Mouse (Mus musculus): Measurements from ENCODE around the gene Asb16. TPM values are rescaled to one million over a fixed set of nuclear protein-coding genes. Genes with fewer than 3 reads are reported as not detected.

Asb16 gene
- polyA plus RNA-seq, 1 experiment from 2014 or later = 0.33 TPM

DNA sequence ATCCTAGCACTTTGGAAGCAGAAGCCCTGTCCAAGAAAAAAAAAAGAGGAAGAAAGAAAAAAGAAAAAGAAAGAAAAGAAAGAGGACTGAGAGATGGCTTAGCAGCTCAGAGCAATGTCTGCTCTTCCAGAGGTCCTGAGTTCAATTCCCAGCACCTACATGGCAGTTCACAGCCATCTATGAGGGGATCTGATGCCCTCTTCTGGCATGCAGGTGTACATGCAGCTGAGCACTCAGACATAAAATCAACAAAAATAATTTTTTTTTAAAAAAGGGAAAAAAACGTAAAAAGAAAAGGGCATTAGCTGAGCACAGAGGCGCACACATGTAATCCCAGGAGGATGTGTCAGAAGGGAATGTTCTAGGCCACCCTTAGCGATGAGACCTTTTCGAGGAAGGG, 21.7 kb upstream of the Asb16 start:
- 85% methylated on average over 4 of the region's 4 CpGs for WGBS
- ATAC-seq (ENCODE audit: low read depth) (no peak), DNase-seq (ENCODE audit: low spot score) (no peak)
- peak overlapping the region; percentile 86 for H3K27ac ChIP-seq (replicated peaks; ENCODE audit: low read depth, low read length)
- 0 out of 2 replicates have a peak, but pooled peaks cover 2% of the 10 kb centered on the region for H3K36me3 ChIP-seq (ENCODE audit: control insufficient read depth, insufficient read depth, low read length)
- H3K9me3 ChIP-seq (ENCODE audit: control insufficient read depth, low read length) = no peaks in the 10 kb centered on the region
- no peaks in the 10 kb centered on the region for H3K27me3 ChIP-seq (replicated peaks; ENCODE audit: control insufficient read depth, insufficient read depth, low read length)
- H3K9ac ChIP-seq (ENCODE audit: low read depth, low read length) = no peak overlapping the region
- no peak overlapping the region for H3K4me3 ChIP-seq (ENCODE audit: low read depth, low read length)
- peaks cover 16% of the 10 kb centered on the region; the same call in 1 of the 2 replicates for H3K4me1 ChIP-seq (ENCODE audit: control insufficient read depth, insufficient read depth, low read length)
- H3K4me2 ChIP-seq (ENCODE audit: low read depth, low read length) = no peak overlapping the region

- H3K4me3 ChIP-seq (ENCODE audit: low read depth, low read length) = peak within 1 kb of the TSS; percentile 54
- peak within 1 kb of the TSS; percentile 39 for H3K27ac ChIP-seq (replicated peaks; ENCODE audit: low read depth, low read length)
- no peaks in the 10 kb centered on the region for H3K9me3 ChIP-seq (ENCODE audit: control insufficient read depth, low read length)
- H3K9ac ChIP-seq (ENCODE audit: low read depth, low read length) = peak within 1 kb of the TSS; percentile 61
- H3K27me3 ChIP-seq (replicated peaks; ENCODE audit: control insufficient read depth, insufficient read depth, low read length) = no peaks in the 10 kb centered on the region
- peaks cover 16% of the 10 kb centered on the region; the same call in 1 of the 2 replicates for H3K4me1 ChIP-seq (ENCODE audit: control insufficient read depth, insufficient read depth, low read length)
- WGBS = under 1% methylated on average over 34 of the region's 41 CpGs
- peak within 1 kb of the TSS; percentile 67 for H3K4me2 ChIP-seq (ENCODE audit: low read depth, low read length)
- peak; percentile 94 for DNase-seq (ENCODE audit: low spot score)
- peaks cover 5% of the 10 kb centered on the region; the same call in 1 of the 2 replicates for H3K36me3 ChIP-seq (ENCODE audit: control insufficient read depth, insufficient read depth, low read length)
- peak; percentile 55 for ATAC-seq (ENCODE audit: low read depth)
These were observed 19.8 kb upstream of the Asb16 start, which contains the start of gene BC030867 for GRCm38 (mm10) chr11:102248630-102249230. Gene BC030867, plus strand, starts transcription at chr11:102248882.

DNA sequence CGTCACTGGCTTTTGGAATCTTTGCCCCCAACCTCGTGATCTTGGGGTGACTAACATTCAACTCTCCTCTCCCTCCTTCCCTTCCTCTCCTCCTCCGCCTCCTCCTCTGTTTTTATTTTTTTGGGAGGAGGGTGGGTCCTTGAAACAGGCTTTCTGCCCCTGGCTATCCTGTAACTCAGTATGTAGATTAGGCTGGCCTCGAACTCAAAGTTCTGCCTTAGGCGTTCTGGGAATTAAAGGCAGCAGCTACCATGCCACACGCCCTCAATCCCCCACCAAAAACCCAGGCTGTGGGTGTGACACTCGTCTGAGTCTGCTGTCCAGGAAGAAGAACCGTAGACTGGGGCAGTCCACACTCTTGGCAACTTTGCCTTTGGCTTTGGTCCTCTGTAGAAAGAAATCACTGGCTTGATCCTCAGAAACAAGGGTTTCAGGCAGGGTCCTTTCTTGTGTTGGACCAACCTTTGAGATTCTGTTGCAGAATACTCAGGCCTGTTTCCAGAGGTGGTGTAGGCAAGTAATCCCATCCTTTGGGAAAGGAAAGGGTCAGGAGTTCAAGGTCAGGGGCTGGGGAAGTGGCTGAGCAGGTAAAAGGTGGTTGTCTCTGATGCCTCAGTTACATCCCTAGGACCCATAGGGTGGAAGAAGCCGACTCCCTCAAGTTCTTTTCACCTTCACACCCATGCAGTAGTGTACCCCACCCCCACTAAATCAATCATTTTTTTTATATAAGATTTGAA, 19.0 kb upstream of the Asb16 start:
- Histone ChIP-seq H3K27me3 (replicated peaks; ENCODE audit: control insufficient read depth, insufficient read depth, low read length) (no peaks in the 10 kb centered on the region), H3K9ac (ENCODE audit: low read depth, low read length) (peak overlapping the region; percentile 61), H3K36me3 (ENCODE audit: control insufficient read depth, insufficient read depth, low read length) (peaks cover 10% of the 10 kb centered on the region; the same call in 1 of the 2 replicates), H3K4me1 (ENCODE audit: control insufficient read depth, insufficient read depth, low read length) (peaks cover 16% of the 10 kb centered on the region; the same call in 1 of the 2 replicates), H3K27ac (replicated peaks; ENCODE audit: low read depth, low read length) (no peak overlapping the region), H3K4me3 (ENCODE audit: low read depth, low read length) (peak overlapping the region; percentile 54), H3K9me3 (ENCODE audit: control insufficient read depth, low read length) (no peaks in the 10 kb centered on the region), H3K4me2 (ENCODE audit: low read depth, low read length) (peak overlapping the region; percentile 67)
- ATAC-seq (ENCODE audit: low read depth) = no peak
- no peak for DNase-seq (ENCODE audit: low spot score)
- WGBS = 14% methylated on average over 9 of the region's 9 CpGs

DNA sequence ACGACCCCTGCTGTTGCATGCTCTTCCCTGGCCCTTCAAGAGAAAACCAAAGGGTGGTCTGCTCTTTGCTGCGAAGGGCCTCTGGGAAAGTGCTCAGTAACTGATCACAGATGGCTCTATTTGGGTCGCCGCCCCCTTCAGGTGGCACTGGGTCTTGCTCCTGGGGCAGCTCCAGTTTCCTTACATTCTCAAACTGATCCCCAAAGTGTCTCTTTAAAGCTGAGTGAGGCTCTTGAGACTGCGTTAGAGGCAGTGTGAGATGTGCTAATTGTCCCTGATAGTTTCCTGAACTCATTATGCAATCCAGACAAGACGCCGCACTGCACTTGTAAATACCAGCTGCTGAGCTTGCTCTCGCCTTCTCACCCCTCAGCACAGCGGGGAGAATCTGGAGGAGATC, 11.0 kb upstream of the Asb16 start:
- ATAC-seq (ENCODE audit: low read depth) = peak; percentile 70
- H3K9ac ChIP-seq (ENCODE audit: low read depth, low read length) = 0 out of 2 replicates have a peak overlapping the region, but pooled peaks have one; percentile 12
- H3K4me3 ChIP-seq (ENCODE audit: low read depth, low read length) = no peak overlapping the region

DNA sequence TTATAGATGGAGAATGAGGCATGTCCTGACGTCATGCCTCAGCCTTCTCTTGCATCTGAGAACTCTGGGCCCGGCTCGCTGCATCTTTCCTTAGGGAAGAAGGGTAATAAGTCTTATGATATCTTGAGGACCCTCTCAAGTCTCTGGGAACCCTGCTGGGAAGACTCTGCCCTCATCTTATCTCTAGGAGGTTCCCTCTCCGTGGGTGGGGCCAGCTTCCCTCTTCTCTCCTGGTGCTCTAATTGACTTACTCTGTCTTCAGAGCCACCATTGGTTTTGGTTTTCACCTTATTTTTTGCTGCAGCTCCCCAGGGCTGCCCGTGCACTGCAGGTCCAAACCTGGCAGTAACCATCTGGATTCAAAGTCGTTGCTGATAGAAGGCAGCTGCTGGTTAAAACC, 10.4 kb upstream of the Asb16 start:
- 78% methylated on average over 6 of the region's 6 CpGs for WGBS
- H3K36me3 ChIP-seq (ENCODE audit: control insufficient read depth, insufficient read depth, low read length) = peaks cover 41% of the 10 kb centered on the region

More for the DNA sequence above, 11.0 kb upstream of the Asb16 start:
- no peaks in the 10 kb centered on the region for H3K27me3 ChIP-seq (replicated peaks; ENCODE audit: control insufficient read depth, insufficient read depth, low read length)
- H3K9me3 ChIP-seq (ENCODE audit: control insufficient read depth, low read length) = no peaks in the 10 kb centered on the region
- H3K4me2 ChIP-seq (ENCODE audit: low read depth, low read length) = 0 out of 2 replicates have a peak overlapping the region, but pooled peaks have one; percentile 3
- peak; percentile 59 for DNase-seq (ENCODE audit: low spot score)
- no peaks in the 10 kb centered on the region for H3K4me1 ChIP-seq (ENCODE audit: control insufficient read depth, insufficient read depth, low read length)
- 26% methylated on average over 9 of the region's 9 CpGs for WGBS
- H3K27ac ChIP-seq (replicated peaks; ENCODE audit: low read depth, low read length) = no peak overlapping the region; the same call in 1 of the 2 replicates
- H3K36me3 ChIP-seq (ENCODE audit: control insufficient read depth, insufficient read depth, low read length) = peaks cover 38% of the 10 kb centered on the region

GRCm38 (mm10) chr11:102258521-102258920, 10.0 kb upstream of the Asb16 start:
- DNase-seq (ENCODE audit: low spot score) (no peak), ATAC-seq (ENCODE audit: low read depth) (no peak)
- no peak overlapping the region for H3K9ac ChIP-seq (ENCODE audit: low read depth, low read length)
- 95% methylated on average over 3 of the region's 3 CpGs for WGBS
- no peaks in the 10 kb centered on the region for H3K9me3 ChIP-seq (ENCODE audit: control insufficient read depth, low read length)
- H3K27ac ChIP-seq (replicated peaks; ENCODE audit: low read depth, low read length) = no peak overlapping the region
- no peaks in the 10 kb centered on the region for H3K4me1 ChIP-seq (ENCODE audit: control insufficient read depth, insufficient read depth, low read length)
- H3K27me3 ChIP-seq (replicated peaks; ENCODE audit: control insufficient read depth, insufficient read depth, low read length) = no peaks in the 10 kb centered on the region
- peaks cover 44% of the 10 kb centered on the region for H3K36me3 ChIP-seq (ENCODE audit: control insufficient read depth, insufficient read depth, low read length)
- no peak overlapping the region for H3K4me2 ChIP-seq (ENCODE audit: low read depth, low read length)
- H3K4me3 ChIP-seq (ENCODE audit: low read depth, low read length) = no peak overlapping the region

More for the DNA sequence above, 10.4 kb upstream of the Asb16 start:
- Histone ChIP-seq H3K9ac (ENCODE audit: low read depth, low read length) (no peak overlapping the region), H3K27ac (replicated peaks; ENCODE audit: low read depth, low read length) (no peak overlapping the region), H3K4me3 (ENCODE audit: low read depth, low read length) (no peak overlapping the region), H3K4me1 (ENCODE audit: control insufficient read depth, insufficient read depth, low read length) (no peaks in the 10 kb centered on the region), H3K4me2 (ENCODE audit: low read depth, low read length) (no peak overlapping the region), H3K27me3 (replicated peaks; ENCODE audit: control insufficient read depth, insufficient read depth, low read length) (no peaks in the 10 kb centered on the region), H3K9me3 (ENCODE audit: control insufficient read depth, low read length) (no peaks in the 10 kb centered on the region)
- DNase-seq (ENCODE audit: low spot score) (no peak), ATAC-seq (ENCODE audit: low read depth) (no peak)

- no peaks in the 10 kb centered on the region for H3K9me3 ChIP-seq (ENCODE audit: control insufficient read depth, low read length)
- peaks cover 30% of the 10 kb centered on the region; the same call in 1 of the 2 replicates for H3K36me3 ChIP-seq (ENCODE audit: control insufficient read depth, insufficient read depth, low read length)
- H3K27ac ChIP-seq (replicated peaks; ENCODE audit: low read depth, low read length) = no peak overlapping the region
- H3K4me3 ChIP-seq (ENCODE audit: low read depth, low read length) = no peak overlapping the region
- no peak overlapping the region for H3K4me2 ChIP-seq (ENCODE audit: low read depth, low read length)
- no peak for ATAC-seq (ENCODE audit: low read depth)
- H3K27me3 ChIP-seq (replicated peaks; ENCODE audit: control insufficient read depth, insufficient read depth, low read length) = no peaks in the 10 kb centered on the region
- no peak for DNase-seq (ENCODE audit: low spot score)
- H3K9ac ChIP-seq (ENCODE audit: low read depth, low read length) = no peak overlapping the region
- 94% methylated on average over 7 of the region's 7 CpGs for WGBS
- no peaks in the 10 kb centered on the region for H3K4me1 ChIP-seq (ENCODE audit: control insufficient read depth, insufficient read depth, low read length)
These were observed 5.3 kb upstream of the Asb16 start for GRCm38 (mm10) chr11:102263211-102263610.

- no peak overlapping the region for H3K4me2 ChIP-seq (ENCODE audit: low read depth, low read length)
- no peak overlapping the region for H3K27ac ChIP-seq (replicated peaks; ENCODE audit: low read depth, low read length)
- no peak for DNase-seq (ENCODE audit: low spot score)
- H3K4me3 ChIP-seq (ENCODE audit: low read depth, low read length) = no peak overlapping the region
- H3K9ac ChIP-seq (ENCODE audit: low read depth, low read length) = no peak overlapping the region
- peaks cover 16% of the 10 kb centered on the region; the same call in 1 of the 2 replicates for H3K36me3 ChIP-seq (ENCODE audit: control insufficient read depth, insufficient read depth, low read length)
- H3K27me3 ChIP-seq (replicated peaks; ENCODE audit: control insufficient read depth, insufficient read depth, low read length) = no peaks in the 10 kb centered on the region
- WGBS = 57% methylated on average over 13 of the region's 14 CpGs
- H3K9me3 ChIP-seq (ENCODE audit: control insufficient read depth, low read length) = no peaks in the 10 kb centered on the region
- ATAC-seq (ENCODE audit: low read depth) = no peak
- no peaks in the 10 kb centered on the region for H3K4me1 ChIP-seq (ENCODE audit: control insufficient read depth, insufficient read depth, low read length)
These were observed 2.7 kb upstream of the Asb16 start for GRCm38 (mm10) chr11:102265816-102266215.

Measured in embryonic facial prominence, embryonic 14.5 days (tissue).